13 mouse cellular contexts compared by ENCODE assay signal in genomic region chr5:65119918-65120317, GRCm38 (mm10). TPM values are rescaled to one million over a fixed set of nuclear protein-coding genes. Genes with fewer than 3 reads are reported as not detected.
DNase-seq lines count a peak whose midpoint lies in the region; ATAC-seq and TF ChIP-seq lines count a peak whose summit lies in the region.
"Had no signal": no experiment of that assay in that cellular context is flagged by ENCODE, and none has a peak within 500 bp of the region (broad histone marks: within the 10 kb centered on the region; RNA-seq: fewer than 3 reads in every experiment).

No protein-coding gene starts in this region.

- no peak for TF ChIP-seq CTCF in gastrocnemius, adult 2 months (IDR thresholded peaks at IDR 0.05)
- TF ChIP-seq CTCF in layer of hippocampus, adult 2 months (conservative IDR thresholded peaks at IDR 0.05), result no peak
- no peak for TF ChIP-seq CTCF in lung, postnatal 0 days (IDR thresholded peaks at IDR 0.05)

- H3K9ac ChIP-seq in lung, postnatal 0 days (replicated peaks; ENCODE audit: low read depth), result no peak overlapping the region
- H3K9ac ChIP-seq: liver, embryonic 15.5 days had no signal

- H3K27ac ChIP-seq in gastrocnemius, adult 2 months, result peak overlapping the region; percentile 48
- H3K27ac ChIP-seq in layer of hippocampus, adult 2 months, result 0 out of 2 replicates have a peak overlapping the region, but pooled peaks have one; percentile 8
- H3K27ac ChIP-seq in lung, postnatal 0 days (ENCODE audit: low read length), result peak overlapping the region; percentile 64
- H3K27ac ChIP-seq in forebrain, embryonic 10.5 days, result no peak overlapping the region
- H3K27ac ChIP-seq: liver, embryonic 15.5 days had no signal

- TF ChIP-seq EP300 in lung, postnatal 0 days (IDR thresholded peaks at IDR 0.05), result peak; percentile 98

- no peaks in the 10 kb centered on the region for H3K27me3 ChIP-seq in lung, postnatal 0 days (replicated peaks; ENCODE audit: insufficient read depth, low read length)
- H3K27me3 ChIP-seq in splenic B cell, adult 2 months (ENCODE audit: control insufficient read depth, insufficient read depth, low read length, poor library complexity, severe bottlenecking), result no peaks in the 10 kb centered on the region
- no peaks in the 10 kb centered on the region for H3K27me3 ChIP-seq in forebrain, embryonic 10.5 days (ENCODE audit: poor library complexity, severe bottlenecking)
- H3K27me3 ChIP-seq: liver, embryonic 15.5 days had no signal

- DNase-seq in gastrocnemius, adult 2 months, result no peak
- no peak for DNase-seq in gastrocnemius, postnatal 36 days
- no peak for DNase-seq in layer of hippocampus, adult 2 months (ENCODE audit: low spot score in 2 of 2)
- DNase-seq in layer of hippocampus, adult 8-10 months (ENCODE audit: low spot score in 2 of 2), result no peak
- peak; percentile 82 for DNase-seq in lung, postnatal 0 days (ENCODE audit: low spot score)
- peak; percentile 22 for DNase-seq in splenic B cell, adult 2 months (ENCODE audit: low read depth, low spot score)
- no peak for DNase-seq in urinary bladder, postnatal 25 days (ENCODE audit: low spot score)
- no peak for DNase-seq in forebrain, embryonic 10.5 days (ENCODE audit: extremely low spot score, low spot score)
- DNase-seq: adrenal gland, postnatal 36 days; cerebellum, adult 8-10 months; gastrocnemius, postnatal 14 days had no signal

- H3K9me3 ChIP-seq in lung, postnatal 0 days (ENCODE audit: low read length), result no peaks in the 10 kb centered on the region
- no peaks in the 10 kb centered on the region for H3K9me3 ChIP-seq in forebrain, embryonic 10.5 days
- H3K9me3 ChIP-seq: liver, embryonic 15.5 days had no signal

- intact Hi-C loops in gastrocnemius, adult 2 months (cut with DNase I), result no loop called here
- intact Hi-C loops in gastrocnemius, postnatal 36 days (cut with DNase I), result no loop called here

- peak; percentile 79 for ATAC-seq in lung, postnatal 0 days

- no peak overlapping the region for H3K4me3 ChIP-seq in gastrocnemius, adult 2 months
- no peak overlapping the region for H3K4me3 ChIP-seq in layer of hippocampus, adult 2 months
- H3K4me3 ChIP-seq in lung, postnatal 0 days (ENCODE audit: low read depth, low read length), result no peak overlapping the region
- H3K4me3 ChIP-seq in forebrain, embryonic 10.5 days, result no peak overlapping the region
- H3K4me3 ChIP-seq: liver, embryonic 15.5 days had no signal

- peaks cover 5% of the 10 kb centered on the region; the same call in 1 of the 2 replicates for H3K36me3 ChIP-seq in lung, postnatal 0 days (ENCODE audit: insufficient read depth, low read length)
- H3K36me3 ChIP-seq in splenic B cell, adult 2 months (ENCODE audit: control insufficient read depth, insufficient read depth, low read length, poor library complexity, severe bottlenecking), result no peaks in the 10 kb centered on the region
- peaks cover 12% of the 10 kb centered on the region for H3K36me3 ChIP-seq in forebrain, embryonic 10.5 days (replicated peaks)

- H3K4me1 ChIP-seq in lung, postnatal 0 days (ENCODE audit: insufficient read depth, low read depth, low read length), result peaks cover 3% of the 10 kb centered on the region; the same call in 1 of the 2 replicates
- no peaks in the 10 kb centered on the region for H3K4me1 ChIP-seq in forebrain, embryonic 10.5 days
- H3K4me1 ChIP-seq: liver, embryonic 15.5 days had no signal

- no peak overlapping the region for H3K4me2 ChIP-seq in lung, postnatal 0 days (replicated peaks; ENCODE audit: low read depth, low read length)
- H3K4me2 ChIP-seq: liver, embryonic 15.5 days had no signal

- 43% methylated on average over 3 of the region's 3 CpGs for WGBS in lung, postnatal 0 days
- 68% methylated on average over 3 of the region's 3 CpGs for WGBS in forebrain, embryonic 10.5 days

RNA-seq across cellular contexts. Expression of gene Klhl5, which starts 12.6 kb away (rescaled TPM):
- 1 to 10 TPM; 5.1 to 5.9 TPM for total RNA-seq in gastrocnemius, adult 2 months (2021)
- total RNA-seq in gastrocnemius, postnatal 36 days (2021), result 1 to 10 TPM; 5.4 to 7.3 TPM
- total RNA-seq in layer of hippocampus, adult 2 months (2021), result 10 to 100 TPM; 53.8 to 62.9 TPM
- total RNA-seq in layer of hippocampus, adult 8-10 months (2022), result 10 to 100 TPM; 50.1 to 53.7 (median 52.7) TPM
- 69.3 and 72.0 TPM in 2 replicates for polyA plus RNA-seq in lung, postnatal 0 days (2015; fragmentation: Nextera tagmentation; extraction: Ambion mirVana)
- 21.5 and 21.8 TPM in 2 replicates for polyA plus RNA-seq in forebrain, embryonic 10.5 days (2016; fragmentation: Nextera tagmentation; extraction: Ambion mirVana)

RNA-seq across cellular contexts. Expression of gene Tmem156, which starts 28.0 kb away (rescaled TPM):
- total RNA-seq in gastrocnemius, adult 2 months (2021), result not detected
- not detected for total RNA-seq in gastrocnemius, postnatal 36 days (2021)
- total RNA-seq in layer of hippocampus, adult 2 months (2021), result under 1 TPM; 0.39 to 0.44 TPM
- total RNA-seq in layer of hippocampus, adult 8-10 months (2022), result 1 to 10 TPM in 1 of 4 experiments, under 1 TPM in 3; 0.62 to 1.5 (median 0.85) TPM
- polyA plus RNA-seq in lung, postnatal 0 days (2015; fragmentation: Nextera tagmentation; extraction: Ambion mirVana), result 1.9 TPM in 2 replicates
- polyA plus RNA-seq in forebrain, embryonic 10.5 days (2016; fragmentation: Nextera tagmentation; extraction: Ambion mirVana), result not detected in 2 replicates
- total RNA-seq: adrenal gland, postnatal 36 days; gastrocnemius, postnatal 14 days had no signal
- polyA plus RNA-seq: forebrain, embryonic 11.5 days had no signal

Comparison
In these comparisons a context has a peak if more than half of its experiments do, and no peak if none do; other contexts are left out.
1. DNase-seq: peak in lung, postnatal 0 days (single experiment) and splenic B cell, adult 2 months (single experiment); none in gastrocnemius, adult 2 months (single experiment), gastrocnemius, postnatal 36 days (0 of 2), layer of hippocampus, adult 2 months (0 of 2), layer of hippocampus, adult 8-10 months (0 of 2), urinary bladder, postnatal 25 days (single experiment) and forebrain, embryonic 10.5 days (single experiment).
2. RNA of gene Klhl5, which starts 12.6 kb away (total RNA-seq): 53.8 to 62.9 TPM in layer of hippocampus, adult 2 months and 50.1 to 53.7 TPM in layer of hippocampus, adult 8-10 months; 5.4 to 7.3 TPM in gastrocnemius, postnatal 36 days and 5.1 to 5.9 TPM in gastrocnemius, adult 2 months; every median in the first group is over 4 times any median in the second.